Mouse (Mus musculus): Measurements from ENCODE around the gene Rptor. TPM values are rescaled to one million over a fixed set of nuclear protein-coding genes. Genes with fewer than 3 reads are reported as not detected.

The Rptor gene
- polyA plus RNA-seq, 1 experiment from 2014 or later = 11.1 TPM

- H3K4me1 ChIP-seq (replicated peaks) = peaks cover 60% of the 10 kb centered on the region
- H3K4me2 ChIP-seq = no peak overlapping the region
- 79% methylated on average over 5 of the region's 5 CpGs for WGBS
- no peak overlapping the region for H3K9ac ChIP-seq
- H3K27me3 ChIP-seq = no peaks in the 10 kb centered on the region
- no peak for ATAC-seq (ENCODE audit: low read depth)
- no peaks in the 10 kb centered on the region for H3K36me3 ChIP-seq
- no peak overlapping the region for H3K27ac ChIP-seq (replicated peaks)
- H3K9me3 ChIP-seq = no peaks in the 10 kb centered on the region
- H3K4me3 ChIP-seq = no peak overlapping the region
Observed at GRCm38 (mm10) chr11:119678427-119678826, 75.7 kb downstream of the Rptor start.

GRCm38 (mm10) chr11:119680735-119681134 lies 78.0 kb downstream of the Rptor start:
- no peak overlapping the region; the same call in 1 of the 2 replicates for H3K27ac ChIP-seq (replicated peaks)

GRCm38 (mm10) chr11:119682285-119682684 lies 79.6 kb downstream of the Rptor start:
- H3K27ac ChIP-seq (replicated peaks) = no peak overlapping the region
- H3K27me3 ChIP-seq = no peaks in the 10 kb centered on the region
- 89% methylated on average over 2 of the region's 2 CpGs for WGBS
- H3K36me3 ChIP-seq = no peaks in the 10 kb centered on the region
- no peak overlapping the region for H3K9ac ChIP-seq
- peaks cover 59% of the 10 kb centered on the region for H3K4me1 ChIP-seq (replicated peaks)
- no peak for ATAC-seq (ENCODE audit: low read depth)
- no peaks in the 10 kb centered on the region for H3K9me3 ChIP-seq
- no peak overlapping the region for H3K4me2 ChIP-seq
- H3K4me3 ChIP-seq = no peak overlapping the region

More at GRCm38 (mm10) chr11:119680735-119681134, 78.0 kb downstream of the Rptor start:
- Histone ChIP-seq H3K4me3 (no peak overlapping the region), H3K27me3 (no peaks in the 10 kb centered on the region), H3K4me2 (no peak overlapping the region), H3K36me3 (no peaks in the 10 kb centered on the region), H3K9ac (no peak overlapping the region), H3K9me3 (no peaks in the 10 kb centered on the region), H3K4me1 (replicated peaks) (peaks cover 61% of the 10 kb centered on the region)
- WGBS = 63% methylated on average over 2 of the region's 2 CpGs
- ATAC-seq (ENCODE audit: low read depth) = no peak

GRCm38 (mm10) chr11:119683796-119684195 lies 81.1 kb downstream of the Rptor start:
- 62% methylated on average over 2 of the region's 2 CpGs for WGBS
- no peak overlapping the region for H3K4me2 ChIP-seq
- H3K9me3 ChIP-seq = no peaks in the 10 kb centered on the region
- ATAC-seq (ENCODE audit: low read depth) = no peak
- no peaks in the 10 kb centered on the region for H3K27me3 ChIP-seq
- no peak overlapping the region for H3K9ac ChIP-seq
- 0 out of 2 replicates have a peak overlapping the region, but pooled peaks have one; percentile 9 for H3K27ac ChIP-seq (replicated peaks)
- peaks cover 49% of the 10 kb centered on the region for H3K4me1 ChIP-seq (replicated peaks)
- H3K4me3 ChIP-seq = no peak overlapping the region
- H3K36me3 ChIP-seq = no peaks in the 10 kb centered on the region

- no peaks in the 10 kb centered on the region for H3K36me3 ChIP-seq
- H3K9me3 ChIP-seq = no peaks in the 10 kb centered on the region
- H3K9ac ChIP-seq = 0 out of 2 replicates have a peak overlapping the region, but pooled peaks have one; percentile 0
- no peak overlapping the region for H3K4me2 ChIP-seq
- ATAC-seq (ENCODE audit: low read depth) = peak; percentile 47; the same call in 1 of the 2 replicates
- H3K27me3 ChIP-seq = no peaks in the 10 kb centered on the region
- 36% methylated on average over 5 of the region's 5 CpGs for WGBS
- H3K4me3 ChIP-seq = no peak overlapping the region
- H3K27ac ChIP-seq (replicated peaks) = peak overlapping the region; percentile 68
- peaks cover 49% of the 10 kb centered on the region for H3K4me1 ChIP-seq (replicated peaks)
Observed at GRCm38 (mm10) chr11:119685477-119685876, 82.8 kb downstream of the Rptor start.

GRCm38 (mm10) chr11:119685910-119686659 lies 83.4 kb downstream of the Rptor start:
- no peaks in the 10 kb centered on the region for H3K27me3 ChIP-seq
- H3K27ac ChIP-seq (replicated peaks) = peak overlapping the region; percentile 68
- 55% methylated on average over 2 of the region's 2 CpGs for WGBS
- 0 out of 2 replicates have a peak overlapping the region, but pooled peaks have one; percentile 0 for H3K9ac ChIP-seq
- ATAC-seq (ENCODE audit: low read depth) = 0 out of 2 replicates have a peak, but pooled peaks have one; percentile 27
- no peaks in the 10 kb centered on the region for H3K36me3 ChIP-seq
- H3K4me2 ChIP-seq = no peak overlapping the region
- peaks cover 43% of the 10 kb centered on the region for H3K4me1 ChIP-seq (replicated peaks)
- H3K9me3 ChIP-seq = no peaks in the 10 kb centered on the region
- H3K4me3 ChIP-seq = no peak overlapping the region

- no peak overlapping the region for H3K4me2 ChIP-seq
- peaks cover 42% of the 10 kb centered on the region for H3K4me1 ChIP-seq (replicated peaks)
- no peaks in the 10 kb centered on the region for H3K9me3 ChIP-seq
- no peaks in the 10 kb centered on the region for H3K36me3 ChIP-seq
- ATAC-seq (ENCODE audit: low read depth) = no peak
- H3K27ac ChIP-seq (replicated peaks) = no peak overlapping the region
- WGBS = 84% methylated on average over 3 of the region's 3 CpGs
- no peak overlapping the region for H3K4me3 ChIP-seq
- H3K9ac ChIP-seq = no peak overlapping the region
- no peaks in the 10 kb centered on the region for H3K27me3 ChIP-seq
Observed at GRCm38 (mm10) chr11:119687316-119687715, 84.6 kb downstream of the Rptor start.

GRCm38 (mm10) chr11:119687966-119688365 lies 85.3 kb downstream of the Rptor start:
- Histone ChIP-seq H3K36me3 (no peaks in the 10 kb centered on the region), H3K27ac (replicated peaks) (no peak overlapping the region), H3K9me3 (no peaks in the 10 kb centered on the region), H3K4me1 (replicated peaks) (peaks cover 42% of the 10 kb centered on the region), H3K4me3 (no peak overlapping the region), H3K27me3 (no peaks in the 10 kb centered on the region), H3K9ac (no peak overlapping the region), H3K4me2 (no peak overlapping the region)
- no peak for ATAC-seq (ENCODE audit: low read depth)

- Histone ChIP-seq H3K9ac (no peak overlapping the region), H3K27me3 (no peaks in the 10 kb centered on the region), H3K27ac (replicated peaks) (no peak overlapping the region), H3K4me1 (replicated peaks) (peaks cover 36% of the 10 kb centered on the region), H3K4me2 (no peak overlapping the region), H3K36me3 (no peaks in the 10 kb centered on the region), H3K9me3 (no peaks in the 10 kb centered on the region), H3K4me3 (no peak overlapping the region)
- no peak for ATAC-seq (ENCODE audit: low read depth)
- 87% methylated on average over 3 of the region's 3 CpGs for WGBS
Observed at GRCm38 (mm10) chr11:119689936-119690335, 87.2 kb downstream of the Rptor start.

GRCm38 (mm10) chr11:119692196-119692910 lies 89.6 kb downstream of the Rptor start:
- Histone ChIP-seq H3K4me2 (no peak overlapping the region), H3K36me3 (no peaks in the 10 kb centered on the region), H3K27me3 (no peaks in the 10 kb centered on the region), H3K4me3 (no peak overlapping the region), H3K9ac (no peak overlapping the region), H3K4me1 (replicated peaks) (peaks cover 15% of the 10 kb centered on the region), H3K9me3 (no peaks in the 10 kb centered on the region), H3K27ac (replicated peaks) (no peak overlapping the region)
- ATAC-seq (ENCODE audit: low read depth) = no peak
- WGBS = 88% methylated on average over 6 of the region's 6 CpGs

- no peaks in the 10 kb centered on the region for H3K36me3 ChIP-seq
- no peaks in the 10 kb centered on the region for H3K9me3 ChIP-seq
- peaks cover 14% of the 10 kb centered on the region for H3K4me1 ChIP-seq (replicated peaks)
- no peaks in the 10 kb centered on the region for H3K27me3 ChIP-seq
- ATAC-seq (ENCODE audit: low read depth) = no peak
- H3K27ac ChIP-seq (replicated peaks) = no peak overlapping the region
- WGBS = 65% methylated on average over 1 of the region's 1 CpGs
- no peak overlapping the region for H3K4me2 ChIP-seq
- no peak overlapping the region for H3K4me3 ChIP-seq
- H3K9ac ChIP-seq = no peak overlapping the region
Observed at GRCm38 (mm10) chr11:119692911-119693261, 90.2 kb downstream of the Rptor start.

GRCm38 (mm10) chr11:119694146-119694860 lies 91.6 kb downstream of the Rptor start:
- Histone ChIP-seq H3K4me1 (replicated peaks) (peaks cover 11% of the 10 kb centered on the region), H3K36me3 (no peaks in the 10 kb centered on the region), H3K27ac (replicated peaks) (no peak overlapping the region), H3K27me3 (no peaks in the 10 kb centered on the region), H3K4me3 (no peak overlapping the region), H3K4me2 (no peak overlapping the region), H3K9ac (no peak overlapping the region), H3K9me3 (no peaks in the 10 kb centered on the region)
- 68% methylated on average over 10 of the region's 10 CpGs for WGBS
- no peak for ATAC-seq (ENCODE audit: low read depth)

All from neural tube, embryonic 13.5 days (tissue).